Mouse (Mus musculus) cerebellum, adult 2 months (tissue): ENCODE data around the gene Cdc42ep4. TPM values are rescaled to one million over a fixed set of nuclear protein-coding genes. Genes with fewer than 3 reads are reported as not detected.

Source experiments
- DNase-seq, 2 experiments: peaks; one replicate each; pipeline ENCODE4 v3.0.0; 2021
- H3K27ac ChIP-seq: fragments of 200-500 bp; 2 replicates; pipeline ENCODE4 v1.5.1; 2012; ENCODE audit warnings: low read length, control low read depth, inconsistent platforms; ENCODE audit not compliant: insufficient read depth
- H3K27me3 ChIP-seq: fragments of 200-500 bp; 2 replicates; pipeline ENCODE4 v1.6.1; 2012; ENCODE audit warnings: inconsistent platforms, mild to moderate bottlenecking, low read length, moderate library complexity; ENCODE audit not compliant: control insufficient read depth, insufficient read depth
- H3K4me1 ChIP-seq: fragments of 200-500 bp; 2 replicates; pipeline ENCODE4 v1.6.1; 2011; ENCODE audit warnings: low read length; ENCODE audit not compliant: control insufficient read depth, insufficient read depth
- H3K4me3 ChIP-seq: fragments of 200-500 bp; replicated peaks from 2 replicates; pipeline ENCODE3; 2011; ENCODE audit warnings: mild to moderate bottlenecking, low read depth, low read length, control low read depth; ENCODE audit not compliant: insufficient read depth
- CTCF ChIP-seq: fragments of 200-500 bp; IDR thresholded peaks from 2 replicates; pipeline ENCODE4 v1.5.1; 2011; ENCODE audit warnings: low read depth, mild to moderate bottlenecking, control low read depth, low read length, moderate library complexity, borderline replicate concordance; ENCODE audit not compliant: insufficient read depth
- POLR2A ChIP-seq: fragments of 200-500 bp; IDR thresholded peaks from 2 replicates; pipeline ENCODE4 v1.6.1; 2011; ENCODE audit warnings: low read length, control low read depth, borderline replicate concordance; ENCODE audit not compliant: insufficient read depth
- WGBS: fragments of 180-500 bp; shearing (Covaris S2); methylation state at CpG from one replicate; pipeline ENCODE4 v1.1.7; 2018; 5-methylcytosine and 5-hydroxymethylcytosine counted together
- polyA plus RNA-seq: library from polyadenylated mRNA; depleted of rRNA; stranded (reverse); fragments of >200 nt; gene quantifications from 2 replicates; pipeline ENCODE4 v1.2.3, GENCODE M21; 2012

Gene Cdc42ep4
- polyA plus RNA-seq, 1 experiment: 73.8 TPM

- TF ChIP-seq POLR2A (no peak), CTCF (no peak)
- no peak overlapping the region for H3K4me3 ChIP-seq
- H3K27ac ChIP-seq: no peak overlapping the region
- no peaks in the 10 kb centered on the region; the same call in 1 of the 2 replicates for H3K4me1 ChIP-seq
- DNase-seq: no peak
- 60% methylated on average over 2 of the region's 2 CpGs for WGBS
- no peaks in the 10 kb centered on the region for H3K27me3 ChIP-seq
These were observed 30.8 kb upstream of the Cdc42ep4 start for GRCm38 (mm10) chr11:113782496-113782895.

GRCm38 (mm10) chr11:113782006-113782405 lies 30.3 kb upstream of the Cdc42ep4 start:
- Histone ChIP-seq H3K27me3 (no peaks in the 10 kb centered on the region), H3K4me3 (no peak overlapping the region), H3K4me1 (no peaks in the 10 kb centered on the region; the same call in 1 of the 2 replicates), H3K27ac (no peak overlapping the region)
- 46% methylated on average over 2 of the region's 2 CpGs for WGBS
- TF ChIP-seq CTCF: no peak
- TF ChIP-seq POLR2A: no peak
- no peak for DNase-seq

- no peak overlapping the region for H3K27ac ChIP-seq
- 73% methylated on average over 6 of the region's 6 CpGs for WGBS
- TF ChIP-seq POLR2A (no peak), CTCF (no peak)
These were observed 28.0 kb upstream of the Cdc42ep4 start for GRCm38 (mm10) chr11:113779680-113780041.

GRCm38 (mm10) chr11:113778733-113779679 lies 27.3 kb upstream of the Cdc42ep4 start:
- Histone ChIP-seq H3K4me1 (no peaks in the 10 kb centered on the region), H3K27ac (no peak overlapping the region), H3K4me3 (no peak overlapping the region), H3K27me3 (no peaks in the 10 kb centered on the region)
- no peak for DNase-seq
- WGBS: 62% methylated on average over 20 of the region's 20 CpGs
- no peak for TF ChIP-seq POLR2A
- TF ChIP-seq CTCF: no peak

More at GRCm38 (mm10) chr11:113779680-113780041, 28.0 kb upstream of the Cdc42ep4 start:
- no peaks in the 10 kb centered on the region for H3K4me1 ChIP-seq
- no peak for DNase-seq
- H3K4me3 ChIP-seq: no peak overlapping the region
- no peaks in the 10 kb centered on the region for H3K27me3 ChIP-seq

GRCm38 (mm10) chr11:113777878-113778464 lies 26.3 kb upstream of the Cdc42ep4 start:
- Histone ChIP-seq H3K27me3 (no peaks in the 10 kb centered on the region), H3K27ac (no peak overlapping the region), H3K4me3 (no peak overlapping the region), H3K4me1 (no peaks in the 10 kb centered on the region)
- 89% methylated on average over 8 of the region's 8 CpGs for WGBS
- TF ChIP-seq CTCF (no peak), POLR2A (no peak)
- DNase-seq: no peak

GRCm38 (mm10) chr11:113776851-113777511 lies 25.3 kb upstream of the Cdc42ep4 start:
- WGBS: 74% methylated on average over 14 of the region's 14 CpGs
- TF ChIP-seq POLR2A (no peak), CTCF (no peak)
- H3K27ac ChIP-seq: no peak overlapping the region
- no peak for DNase-seq
- no peaks in the 10 kb centered on the region for H3K27me3 ChIP-seq
- no peak overlapping the region for H3K4me3 ChIP-seq
- H3K4me1 ChIP-seq: no peaks in the 10 kb centered on the region

- H3K27me3 ChIP-seq: no peaks in the 10 kb centered on the region
- 91% methylated on average over 3 of the region's 3 CpGs for WGBS
- TF ChIP-seq POLR2A: no peak
- TF ChIP-seq CTCF: no peak
- no peak overlapping the region for H3K4me3 ChIP-seq
- no peak overlapping the region for H3K27ac ChIP-seq
- DNase-seq: no peak
- no peaks in the 10 kb centered on the region for H3K4me1 ChIP-seq
These were observed 23.1 kb upstream of the Cdc42ep4 start for GRCm38 (mm10) chr11:113774773-113775172.
